Mouse (Mus musculus): ENCODE data around the gene Sorbs1. TPM values are rescaled to one million over a fixed set of nuclear protein-coding genes. Genes with fewer than 3 reads are reported as not detected.

The Sorbs1 gene
- total RNA-seq, 2 experiments from 2014 or later = 124 to 140 TPM

DNA sequence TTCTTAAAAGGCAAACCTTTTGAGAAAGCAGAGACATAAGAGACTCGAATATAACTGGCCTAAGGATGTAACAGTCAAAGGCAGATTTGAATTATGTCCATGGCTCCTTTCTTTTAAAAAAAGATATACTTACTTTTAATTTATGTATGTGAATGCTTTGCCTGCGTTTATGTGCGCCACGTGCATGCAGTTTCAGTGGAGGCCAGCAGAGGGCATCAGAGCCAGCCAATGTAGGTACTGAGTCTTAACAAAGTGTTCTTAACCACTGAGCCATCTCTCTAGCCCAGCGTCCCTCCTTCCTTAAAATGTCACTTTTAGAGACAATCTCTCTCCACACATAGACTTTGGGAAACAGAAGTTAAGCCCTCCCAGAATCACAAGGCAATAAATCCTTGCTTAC lies 150.1 kb downstream of the Sorbs1 start:
- no peak for DNase-seq (ENCODE audit: low spot score in 2 of 2)
- intact Hi-C loops (cut with DNase I) = no loop called here

DNA sequence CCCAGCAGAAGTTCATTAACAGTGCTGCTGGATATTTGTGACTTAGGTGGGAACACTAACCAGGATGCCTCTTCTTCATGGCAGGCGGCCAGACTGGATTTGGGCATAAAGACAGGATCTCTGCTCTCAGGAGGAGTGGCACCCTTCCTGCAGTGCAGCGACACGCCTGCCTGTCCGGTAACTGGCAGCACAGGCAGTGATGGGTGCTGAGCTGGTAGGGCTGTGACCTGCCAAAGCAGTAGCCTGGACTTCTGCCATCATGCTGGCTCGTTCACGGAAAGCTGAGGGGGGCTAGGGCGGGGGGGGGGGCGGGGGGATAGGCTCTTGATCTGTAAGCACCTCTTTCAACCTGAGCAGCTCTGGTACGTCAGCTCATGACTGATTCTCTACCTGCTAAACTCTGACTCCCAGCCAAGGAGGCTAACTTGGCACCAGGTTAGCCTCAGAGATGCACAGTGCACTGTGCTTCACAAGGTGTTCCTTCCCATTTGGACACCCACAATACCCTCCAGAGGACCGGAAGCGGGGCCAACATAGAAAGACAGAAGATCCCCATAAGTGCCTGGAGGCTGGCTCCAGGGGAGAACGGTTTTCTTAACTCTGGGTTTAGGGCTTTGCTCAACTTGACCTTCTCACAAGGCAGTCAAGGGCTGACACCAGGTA lies 151.2 kb downstream of the Sorbs1 start:
- no peak for DNase-seq (ENCODE audit: low spot score in 2 of 2)
- intact Hi-C loops (cut with DNase I) = no loop called here

DNA sequence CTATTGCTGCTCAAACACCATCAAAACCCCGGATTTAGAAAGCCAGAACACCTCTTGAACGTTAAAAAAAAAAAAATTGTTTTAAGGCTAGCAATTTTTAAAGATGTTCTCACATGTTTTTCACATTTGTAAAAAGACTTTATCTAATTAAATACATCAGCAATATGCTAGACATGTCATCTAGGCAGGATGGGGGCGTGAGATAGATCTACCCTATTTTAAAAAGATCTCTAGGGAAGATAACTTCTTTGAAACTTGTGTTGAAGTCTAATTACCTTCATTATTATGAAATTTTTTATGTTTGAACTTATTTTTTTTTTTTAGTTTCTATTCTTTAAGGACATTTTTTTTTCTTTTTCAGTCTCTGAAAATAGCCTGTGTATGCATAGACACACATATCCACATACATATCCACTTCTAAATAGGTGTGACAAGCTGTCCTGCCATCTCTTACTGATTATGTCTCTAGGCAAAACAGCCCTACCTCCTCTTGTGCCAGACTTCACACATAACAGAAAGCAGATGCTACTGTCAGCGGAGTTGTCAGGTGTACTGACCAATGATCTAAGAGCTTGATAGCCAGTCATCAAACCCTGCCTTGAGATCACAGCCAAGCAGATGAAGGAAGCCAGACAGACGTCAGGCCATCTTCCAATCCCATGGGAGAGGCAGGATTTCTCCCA lies 153.7 kb downstream of the Sorbs1 start:
- intact Hi-C loops (cut with DNase I) = no loop called here

DNA sequence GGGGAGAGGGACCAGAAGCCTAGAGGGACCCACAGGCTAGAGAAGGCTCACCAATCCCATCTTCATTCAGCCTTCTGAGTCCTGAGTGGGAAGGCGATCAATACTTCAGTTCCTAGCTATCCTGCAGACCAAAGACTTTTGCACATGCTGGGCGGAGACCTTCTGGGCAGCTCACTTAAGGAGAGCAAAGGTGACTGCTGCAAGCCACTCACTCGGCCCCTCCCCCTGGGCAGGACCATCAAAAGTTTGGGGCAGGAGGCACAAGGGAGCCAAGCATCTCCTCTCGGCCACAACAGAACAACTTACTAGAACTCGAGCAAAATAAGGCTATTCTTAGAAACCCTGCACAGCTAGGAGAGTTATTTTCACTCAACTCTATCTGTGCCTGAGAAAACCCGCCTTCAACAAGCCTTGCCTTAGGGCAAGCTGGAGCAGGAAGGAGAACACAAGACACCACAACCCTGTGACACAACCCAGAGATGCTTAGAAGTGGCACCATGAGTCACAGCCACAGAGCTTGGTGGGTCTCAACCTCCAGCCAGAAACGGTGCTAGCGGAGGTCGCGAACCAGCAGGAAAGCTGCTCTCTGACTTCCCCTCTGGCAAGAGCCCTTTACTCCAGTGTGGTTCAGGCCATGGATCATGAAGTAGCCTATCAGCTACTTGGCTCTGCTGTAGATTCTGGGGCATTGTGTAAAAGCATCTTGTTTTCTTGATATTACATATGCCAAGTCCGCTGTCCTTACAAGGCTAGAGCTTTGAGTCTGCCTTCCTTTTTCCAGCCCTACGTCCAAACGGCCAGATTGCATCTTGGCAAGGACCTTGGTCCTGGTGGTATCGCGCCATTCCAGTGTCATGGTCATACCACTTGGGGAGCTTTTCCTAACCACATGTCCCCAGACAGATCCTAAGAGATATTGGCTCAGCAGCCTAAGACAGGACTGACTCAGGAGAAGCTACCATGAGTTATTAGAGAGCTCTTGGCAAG lies 156.8 kb downstream of the Sorbs1 start:
- DNase-seq (ENCODE audit: low spot score in 2 of 2) = no peak
- intact Hi-C loops (cut with DNase I) = no loop called here

More for the DNA sequence above, 153.7 kb downstream of the Sorbs1 start:
- no peak for DNase-seq (ENCODE audit: low spot score in 2 of 2)

DNA sequence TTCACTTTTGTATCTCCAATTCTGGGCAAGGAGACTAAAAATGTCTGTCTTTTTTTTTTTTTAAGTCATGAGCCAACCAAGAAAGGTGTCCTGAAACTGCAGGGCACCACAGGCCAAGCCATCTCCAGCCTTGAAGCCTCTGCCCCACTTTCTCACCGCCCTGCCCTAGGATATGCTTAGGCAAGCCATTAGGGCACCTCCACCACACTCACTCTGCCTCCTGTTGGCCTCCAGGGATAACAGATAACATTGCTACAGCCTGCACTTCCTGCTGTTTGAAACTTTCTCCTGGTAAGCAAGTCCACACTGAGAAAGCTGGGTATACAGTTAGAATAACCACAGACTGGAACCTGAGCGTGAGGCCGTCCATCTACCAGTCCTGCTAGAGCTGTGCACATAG lies 158.5 kb downstream of the Sorbs1 start:
- intact Hi-C loops (cut with DNase I) = no loop called here
- DNase-seq (ENCODE audit: low spot score in 2 of 2) = no peak

DNA sequence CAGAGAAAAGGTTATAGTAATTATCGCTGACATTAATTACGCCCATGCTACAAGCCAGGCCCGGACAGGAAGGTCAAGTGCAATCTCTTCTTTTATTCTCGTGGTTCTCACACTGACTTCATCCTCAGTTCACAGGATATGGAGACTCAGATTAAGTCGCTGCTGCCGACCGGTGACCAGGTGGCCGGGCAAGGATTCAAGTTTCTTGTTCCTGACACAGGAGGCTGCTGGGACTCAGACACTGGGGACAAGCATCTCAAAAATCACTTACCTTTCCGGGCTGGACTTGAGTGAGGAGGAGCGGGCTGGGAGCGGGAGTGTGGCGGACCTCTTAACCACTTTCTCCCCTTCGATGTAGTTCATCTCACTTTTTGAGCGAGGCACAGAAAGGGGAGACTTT lies 161.6 kb downstream of the Sorbs1 start:
- intact Hi-C loops (cut with DNase I) = no loop called here

DNA sequence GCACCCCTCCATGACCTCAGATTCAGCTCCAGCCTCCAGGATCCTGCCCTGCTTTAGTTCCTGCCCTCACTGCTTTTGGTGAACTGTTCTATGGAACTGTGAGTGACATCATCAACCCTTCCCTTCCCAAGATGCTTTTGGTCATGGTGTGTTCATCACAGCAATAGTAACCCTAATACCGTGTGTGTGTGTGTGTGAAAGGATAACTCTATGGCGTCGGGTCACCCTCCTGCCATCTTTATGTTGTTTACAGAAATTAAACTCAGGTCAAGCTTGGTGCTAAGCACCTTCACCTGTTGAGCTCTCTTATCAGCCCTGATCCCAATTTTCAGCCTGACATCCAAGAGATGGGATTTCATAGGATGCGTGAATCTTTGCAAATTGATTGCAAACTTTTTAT lies 162.7 kb downstream of the Sorbs1 start:
- intact Hi-C loops (cut with DNase I) = no loop called here

More for the DNA sequence above, 161.6 kb downstream of the Sorbs1 start:
- DNase-seq (ENCODE audit: low spot score in 2 of 2) = no peak

DNA sequence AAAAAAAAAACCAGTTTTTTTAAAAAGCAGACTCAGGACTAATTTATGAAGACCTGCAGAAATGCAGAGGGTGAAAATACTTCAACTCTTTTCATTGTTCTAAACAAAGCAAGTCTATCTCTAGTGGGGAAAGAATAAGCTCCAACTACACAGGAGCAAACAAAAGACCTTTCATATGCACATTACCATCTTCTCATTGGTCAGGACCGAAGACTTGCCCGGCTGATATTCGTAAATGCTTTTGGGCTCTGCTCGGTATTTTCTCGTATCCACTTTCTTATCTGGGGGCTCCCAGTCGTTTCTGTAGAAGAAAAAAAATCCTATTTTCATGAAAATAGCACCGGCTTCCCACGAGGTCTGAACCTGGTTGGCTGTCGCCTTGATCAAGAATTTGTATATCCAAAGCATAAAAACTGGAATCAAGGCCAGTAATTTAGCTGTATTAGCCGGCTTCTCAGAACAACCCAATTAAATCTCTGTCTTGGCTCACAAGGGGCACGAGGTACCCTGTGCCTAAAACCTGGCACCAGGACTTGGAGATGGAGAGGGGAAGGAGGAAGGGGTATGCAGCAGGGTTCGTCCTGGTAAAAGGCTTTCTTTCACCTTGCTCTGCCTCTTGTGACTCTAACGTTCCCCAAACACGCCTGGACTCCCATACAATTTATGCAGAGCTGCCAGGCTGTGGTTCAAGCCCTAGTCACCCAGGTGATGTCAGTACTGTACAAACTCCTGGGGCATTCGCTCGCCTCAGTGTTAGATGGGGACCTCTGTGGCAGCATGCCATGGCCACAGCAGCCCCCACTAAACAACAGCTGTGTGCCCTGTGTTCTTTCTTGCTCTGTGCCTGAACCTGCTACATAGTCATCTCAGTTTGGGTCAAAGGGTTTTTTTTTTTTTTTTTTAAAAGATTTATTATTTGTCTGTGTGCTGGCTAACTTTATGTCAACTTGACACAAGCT lies 163.6 kb downstream of the Sorbs1 start:
- DNase-seq (ENCODE audit: low spot score in 2 of 2) = no peak
- intact Hi-C loops (cut with DNase I) = no loop called here

More for the DNA sequence above, 162.7 kb downstream of the Sorbs1 start:
- no peak for DNase-seq (ENCODE audit: low spot score in 2 of 2)

DNA sequence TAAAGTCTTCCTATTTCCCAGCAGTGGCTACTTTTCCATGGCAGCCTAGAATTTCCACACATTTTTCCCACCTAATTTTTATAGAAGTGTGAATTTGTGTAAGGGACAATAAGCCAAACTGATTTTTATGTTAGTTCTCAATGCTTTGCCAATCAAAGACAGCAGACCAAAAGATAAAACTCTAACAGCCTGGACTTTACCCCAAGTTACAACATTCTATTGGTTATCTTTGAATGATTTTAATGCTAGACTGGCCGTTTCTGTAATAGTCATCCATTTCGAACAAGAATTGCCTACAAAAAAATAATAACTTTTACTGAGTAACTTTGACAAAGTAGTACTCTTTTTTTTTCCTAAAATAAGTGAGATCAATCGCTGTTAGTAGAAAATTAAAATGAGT lies 164.3 kb downstream of the Sorbs1 start:
- no peak for DNase-seq (ENCODE audit: low spot score in 2 of 2)
- intact Hi-C loops (cut with DNase I) = no loop called here

DNA sequence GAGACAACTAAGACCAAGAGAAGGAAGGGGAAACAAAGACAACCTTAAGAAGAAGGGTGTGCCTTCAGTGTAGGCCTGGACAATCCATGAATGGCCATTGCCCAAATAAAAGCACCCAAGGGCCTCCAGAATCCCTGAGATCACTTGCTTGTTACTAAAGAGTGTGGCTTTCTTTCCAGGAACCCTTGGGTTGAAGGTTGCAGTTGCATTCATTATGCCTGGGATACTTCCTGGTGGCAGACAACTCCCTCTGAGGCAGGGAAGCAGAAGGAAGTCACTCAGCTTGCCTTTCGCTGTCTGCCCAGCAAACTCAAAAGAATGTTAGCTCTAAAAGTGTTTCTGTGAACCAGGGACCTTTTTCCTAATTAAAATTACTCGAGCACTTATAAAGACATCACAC lies 164.9 kb downstream of the Sorbs1 start:
- intact Hi-C loops (cut with DNase I) = no loop called here
- no peak for DNase-seq (ENCODE audit: low spot score in 2 of 2)

DNA sequence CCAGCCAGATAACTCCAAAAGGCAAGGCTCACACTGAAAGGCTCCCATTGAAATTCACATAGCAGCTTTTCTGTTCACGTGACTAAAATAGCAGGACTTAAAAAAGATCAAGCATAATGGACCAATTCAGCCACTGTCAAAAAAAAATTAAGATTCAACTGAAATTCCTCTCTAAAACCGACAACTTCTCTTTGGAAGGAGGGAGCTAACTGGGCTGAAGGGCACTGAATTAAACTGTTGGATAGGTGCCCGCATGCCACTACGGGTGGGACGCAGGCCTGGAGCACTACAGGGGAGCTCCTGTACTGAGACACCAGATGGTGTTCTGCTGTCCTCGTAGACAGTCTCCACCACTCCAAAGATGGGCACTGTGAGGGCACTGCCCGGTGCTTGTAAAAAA lies 165.4 kb downstream of the Sorbs1 start:
- peak in 1 of 2 experiments; percentile 59 for DNase-seq (ENCODE audit: low spot score in 2 of 2)
- intact Hi-C loops (cut with DNase I) = no loop called here

DNA sequence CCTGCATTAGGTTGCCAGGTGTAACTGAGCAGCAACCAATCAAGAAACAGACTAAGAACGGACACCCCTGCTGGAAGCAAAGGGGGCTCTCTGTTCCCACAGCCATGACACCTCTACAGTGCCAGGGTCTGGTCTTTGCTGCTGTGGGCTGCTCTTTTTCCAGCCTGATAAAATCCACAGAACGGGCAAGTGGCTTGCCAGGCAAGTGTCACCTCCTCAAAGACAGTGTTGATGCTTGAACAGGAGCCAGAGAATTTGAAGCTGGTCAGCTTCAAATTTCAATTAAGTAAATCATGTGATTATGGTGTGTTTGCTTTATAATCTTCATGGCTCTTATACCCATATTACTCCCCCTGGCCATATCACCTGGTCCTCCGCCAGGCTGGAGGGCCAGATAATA lies 166.7 kb downstream of the Sorbs1 start:
- intact Hi-C loops (cut with DNase I) = no loop called here
- DNase-seq (ENCODE audit: low spot score in 2 of 2) = no peak

DNA sequence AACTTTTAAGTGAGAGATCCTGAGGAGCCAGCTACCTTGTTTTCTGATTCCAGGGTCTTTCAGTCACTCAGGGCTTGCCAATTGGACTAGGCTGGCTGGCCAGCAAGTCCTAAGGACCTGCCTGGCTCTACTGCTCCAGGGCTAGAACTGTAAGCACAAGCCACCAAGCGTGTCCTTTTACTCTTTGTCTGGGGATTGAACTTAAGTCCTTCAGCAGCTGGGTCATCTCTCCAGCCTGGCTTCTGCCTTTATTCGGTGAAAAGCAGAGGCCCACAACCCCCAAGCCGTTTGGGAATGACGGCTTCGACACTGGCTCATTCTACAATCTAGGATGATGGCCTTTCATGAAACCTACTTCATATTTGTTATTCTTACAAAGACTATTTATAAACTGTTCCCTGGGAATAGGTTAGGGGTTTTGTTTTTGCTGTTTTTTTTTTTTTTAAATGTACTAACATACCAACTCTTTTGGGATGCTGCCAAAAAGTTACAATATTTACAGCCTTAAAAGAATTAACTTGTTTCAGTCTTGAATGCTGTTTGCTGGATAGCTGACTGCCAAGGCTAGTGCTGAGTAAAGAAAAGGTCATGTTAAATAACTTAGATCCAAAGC lies 167.2 kb downstream of the Sorbs1 start:
- intact Hi-C loops (cut with DNase I) = no loop called here
- DNase-seq (ENCODE audit: low spot score in 2 of 2) = no peak

DNA sequence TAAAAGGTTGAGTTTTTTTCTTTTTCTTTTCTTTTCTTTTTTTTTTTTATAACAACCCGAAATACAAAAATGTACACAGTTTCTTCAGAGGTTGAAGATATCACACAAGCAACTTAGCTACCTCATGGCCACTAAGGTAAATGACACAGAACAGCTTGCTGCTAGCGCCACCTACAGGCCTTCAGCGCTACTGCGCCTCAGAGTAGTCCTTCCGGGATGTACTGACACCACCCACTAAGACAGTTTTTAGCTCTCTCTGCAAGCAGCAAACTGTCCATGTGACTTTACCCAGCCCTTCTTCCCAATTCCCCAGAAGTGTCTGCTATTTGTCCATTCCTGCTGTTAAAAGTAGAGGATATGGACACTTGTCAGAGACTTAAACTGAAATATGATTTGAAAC lies 167.9 kb downstream of the Sorbs1 start:
- peak; percentile 51 to 62 for DNase-seq (ENCODE audit: low spot score in 2 of 2)
- intact Hi-C loops (cut with DNase I) = no loop called here

DNA sequence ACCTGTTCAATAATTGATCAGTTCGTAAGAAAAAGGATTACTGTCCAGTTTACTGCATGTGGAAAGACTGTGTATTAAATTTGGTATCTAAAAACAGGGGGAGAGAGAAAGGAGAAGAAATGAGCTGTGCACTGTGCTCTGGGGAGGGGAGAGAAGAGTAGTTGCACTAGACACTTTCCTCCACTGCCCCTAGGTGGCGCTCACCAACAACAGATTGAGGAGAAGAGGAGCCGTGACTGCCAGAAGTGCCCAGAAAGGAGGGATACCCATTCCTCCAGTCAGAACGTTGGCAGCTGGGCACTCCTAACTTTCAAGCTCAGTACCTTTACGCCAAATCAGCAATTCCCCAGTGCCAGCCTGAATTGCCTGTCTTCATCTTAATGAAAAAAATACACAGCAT lies 170.6 kb downstream of the Sorbs1 start:
- intact Hi-C loops (cut with DNase I) = loop anchor here (1.0 to 2.0 kb wide), 2 partner anchors 42 to 202 kb away; no protein-coding TSS in a partner anchor
- DNase-seq (ENCODE audit: low spot score in 2 of 2) = peak; percentile 76 to 86

DNA sequence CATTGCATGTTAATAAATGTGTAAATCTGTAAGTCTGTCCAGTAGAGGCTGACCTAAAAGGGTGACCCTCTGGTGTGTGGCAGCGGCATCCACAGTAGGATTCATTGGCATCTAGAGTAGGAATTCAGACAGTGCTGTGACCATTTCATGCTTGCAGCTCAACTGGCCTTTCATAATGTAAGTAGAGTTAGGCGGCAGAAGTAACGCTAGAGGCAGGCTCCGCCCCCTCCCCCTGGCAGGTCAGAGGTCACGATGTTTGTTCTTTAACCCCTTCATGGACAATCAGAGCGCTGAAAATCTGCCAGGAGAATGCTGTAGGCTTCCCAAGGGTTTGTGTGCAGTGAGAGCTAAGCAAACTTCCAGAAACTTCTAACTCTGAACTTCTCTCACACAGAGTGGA lies 172.4 kb downstream of the Sorbs1 start:
- DNase-seq (ENCODE audit: low spot score in 2 of 2) = no peak
- intact Hi-C loops (cut with DNase I) = no loop called here

DNA sequence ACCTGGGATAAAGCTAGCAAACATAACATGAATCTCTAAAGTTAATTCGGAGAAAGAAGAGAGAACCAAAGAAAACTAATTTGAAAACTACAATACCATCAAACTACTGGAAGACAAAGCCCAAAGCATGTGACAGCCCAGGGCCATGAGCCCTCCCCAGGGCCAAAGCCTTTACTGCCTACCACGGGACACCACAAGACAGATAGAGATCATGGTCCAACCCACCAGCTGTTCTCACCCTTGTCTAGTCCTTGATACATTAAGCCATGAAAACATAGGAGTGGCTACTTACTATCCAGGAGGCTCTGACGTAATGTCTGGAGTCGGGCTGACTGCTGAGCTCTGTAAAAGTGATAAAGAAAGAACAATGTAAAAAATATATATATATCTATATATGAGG lies 176.9 kb downstream of the Sorbs1 start:
- no peak for DNase-seq (ENCODE audit: low spot score in 2 of 2)
- intact Hi-C loops (cut with DNase I) = loop anchor here (10.0 kb wide), 1 partner anchor 1352 kb away; no protein-coding TSS in a partner anchor

DNA sequence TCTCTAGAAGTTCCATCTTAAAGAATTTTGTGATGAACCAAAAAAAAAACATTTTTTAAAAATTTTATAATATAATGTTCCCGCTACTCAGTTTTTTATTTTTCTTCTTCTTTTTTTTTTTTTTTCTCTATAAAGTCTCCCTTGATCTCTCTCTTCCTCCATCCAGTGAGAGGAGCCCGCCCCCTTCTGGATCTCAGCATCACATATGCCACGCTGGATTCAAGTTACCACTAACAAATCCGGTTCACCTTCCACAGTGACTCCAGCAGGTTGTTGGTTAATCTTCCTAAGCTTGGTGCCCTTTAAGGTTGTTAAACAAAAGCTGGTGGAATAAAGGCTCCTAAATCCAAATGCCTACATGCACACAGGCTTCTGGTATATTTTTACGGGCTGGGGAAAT lies 179.7 kb downstream of the Sorbs1 start:
- DNase-seq (ENCODE audit: low spot score in 2 of 2) = peak in 1 of 2 experiments; percentile 49
- intact Hi-C loops (cut with DNase I) = loop anchor here (10.0 kb wide), 1 partner anchor 1349 kb away; no protein-coding TSS in a partner anchor
